Mouse (Mus musculus) olfactory bulb, adult 2 months (tissue): ENCODE measurements around the gene Nav2.

ENCODE experiments used
- CTCF ChIP-seq: fragments of 200-500 bp; IDR thresholded peaks from 2 replicates; pipeline ENCODE4 v1.5.1; 2012; ENCODE audit warnings: low read depth, mild to moderate bottlenecking, low read length, moderate library complexity; ENCODE audit not compliant: insufficient read depth
- POLR2A ChIP-seq: fragments of 200-500 bp; IDR thresholded peaks from 2 replicates; pipeline ENCODE4 v1.6.1; 2012; ENCODE audit warnings: mild to moderate bottlenecking, low read depth, low read length, moderate library complexity; ENCODE audit not compliant: insufficient read depth

- TF ChIP-seq CTCF (no peak), POLR2A (no peak)
These were observed 28.9 kb upstream of the Nav2 start for GRCm38 (mm10) chr7:48879574-48879973.
